Mouse (Mus musculus): ENCODE measurements at regions not wholly inside any gene's neighbourhood (a gene's known extent, or its start where the extent isn't known, plus 50 kb on each side); places are given as distances from the start of the nearest gene placed in this dataset.

GRCm38 (mm10) chr15:7005142-7005541 lies 85.3 kb upstream of the Lifr start:
- CTCF ChIA-PET, result no interaction called here

GRCm38 (mm10) chr15:7006271-7006670 lies 84.1 kb upstream of the Lifr start:
- CTCF ChIA-PET, result no interaction called here

- CTCF ChIA-PET, result no interaction called here
Observed at GRCm38 (mm10) chr15:7008725-7009380, 81.6 kb upstream of the Lifr start.

- CTCF ChIA-PET, result no interaction called here
Observed at GRCm38 (mm10) chr15:7010966-7011695, 79.3 kb upstream of the Lifr start.

- CTCF ChIA-PET, result no interaction called here
Observed at GRCm38 (mm10) chr15:7011696-7012070, 78.7 kb upstream of the Lifr start.

- CTCF ChIA-PET, result no interaction called here
Observed at GRCm38 (mm10) chr15:7012446-7012845, 78.0 kb upstream of the Lifr start.

- CTCF ChIA-PET, result no interaction called here
Observed at GRCm38 (mm10) chr15:7013047-7013446, 77.4 kb upstream of the Lifr start.

- CTCF ChIA-PET, result no interaction called here
Observed at GRCm38 (mm10) chr15:7014984-7015383, 75.4 kb upstream of the Lifr start.

GRCm38 (mm10) chr15:7016018-7016417 lies 74.4 kb upstream of the Lifr start:
- CTCF ChIA-PET, result no interaction called here

GRCm38 (mm10) chr15:7017281-7017845 lies 73.1 kb upstream of the Lifr start:
- CTCF ChIA-PET, result no interaction called here

- CTCF ChIA-PET, result no interaction called here
Observed at GRCm38 (mm10) chr15:7022660-7023059, 67.8 kb upstream of the Lifr start.

GRCm38 (mm10) chr15:7025194-7025593 lies 65.2 kb upstream of the Lifr start:
- CTCF ChIA-PET, result no interaction called here

- CTCF ChIA-PET, result no interaction called here
Observed at GRCm38 (mm10) chr15:7031297-7032043, 58.9 kb upstream of the Lifr start.

GRCm38 (mm10) chr15:7037475-7037874 lies 52.9 kb upstream of the Lifr start:
- CTCF ChIA-PET, result no interaction called here

GRCm38 (mm10) chr15:7039119-7039518 lies 51.3 kb upstream of the Lifr start:
- CTCF ChIA-PET, result no interaction called here

GRCm38 (mm10) chr15:7039825-7040224 lies 50.6 kb upstream of the Lifr start:
- CTCF ChIA-PET, result interaction anchor here (0.5 kb wide), 1 partner anchor 171 kb away, joined by 7 read pairs; no protein-coding TSS in a partner anchor

Measured in spleen, embryonic (tissue).